Mouse (Mus musculus): Measurements from ENCODE around the gene Spin2-ps6.
"Not testable (repeated sequence)": the region's sequence is repeated elsewhere in the genome, so short reads cannot be mapped to it uniquely, and the experiment has no call there.

Spin2-ps6 gene

DNA sequence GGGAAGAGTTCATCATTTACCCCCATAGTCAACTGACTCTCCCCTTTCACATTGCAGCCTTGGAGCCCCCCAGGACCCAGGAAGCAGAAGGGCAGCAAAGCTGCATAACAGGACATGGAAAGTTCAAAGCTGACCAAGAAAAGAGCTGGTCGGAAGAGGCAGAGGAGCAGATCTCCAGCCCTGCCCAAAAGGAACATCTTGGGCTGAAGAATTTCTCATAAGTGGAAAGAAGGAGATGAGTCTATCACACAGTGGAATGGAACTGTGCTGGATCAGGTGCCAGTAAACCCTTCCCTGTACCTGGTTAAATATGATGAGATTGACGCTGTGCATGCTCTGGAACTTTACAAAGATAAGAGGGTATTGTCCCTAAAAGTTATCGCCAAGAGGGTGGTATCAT lies at the start of gene Spin2-ps6:
TSS of gene Spin2-ps6 (plus strand) at position 301 of the 400 bp plus-strand sequence.
- DNase-seq, result not testable (repeated sequence)

Data from cerebellum, adult 9-10 months (tissue).